Mouse (Mus musculus) heart, embryonic 14.5 days (tissue): ENCODE measurements around the gene Nr6a1. TPM values are rescaled to one million over a fixed set of nuclear protein-coding genes. Genes with fewer than 3 reads are reported as not detected.

Source experiments
- ATAC-seq: fragments of 200-750 bp; cut with Nextera tagmentation; 2 replicates; pipeline ENCODE4 v1.8.0; 2017; ENCODE audit warnings: low read depth, moderate TSS enrichment; ENCODE audit not compliant: insufficient number of reproducible peaks, insufficient read depth, low FRiP score
- H3K27ac ChIP-seq, 2 experiments: fragments of 200-500 bp in 1 of 2; fragments of 300-500 bp in 1 of 2; sonication (generic) in 1 of 2; replicated peaks in 1 of 2; 2 replicates each; pipeline ENCODE4 v1.5.1; 2012 to 2014; ENCODE audit warnings: low read depth in 2 of 2, low read length in 2 of 2, control low read depth in 1 of 2, mild to moderate bottlenecking in 1 of 2, mixed read lengths in 1 of 2; ENCODE audit not compliant: control insufficient read depth in 1 of 2, insufficient read depth in 1 of 2
- H3K27me3 ChIP-seq: fragments of 300-500 bp; sonication (generic); 2 replicates; pipeline ENCODE4 v1.6.1; 2014; ENCODE audit warnings: mild to moderate bottlenecking, low read length, control low read depth; ENCODE audit not compliant: control insufficient read depth, insufficient read depth
- H3K36me3 ChIP-seq: fragments of 300-500 bp; sonication (generic); 2 replicates; pipeline ENCODE4 v1.6.1; 2014; ENCODE audit warnings: mild to moderate bottlenecking, control low read depth, low read length, mixed read lengths; ENCODE audit not compliant: control insufficient read depth, insufficient read depth
- H3K4me1 ChIP-seq, 2 experiments: fragments of 200-500 bp in 1 of 2; fragments of 300-500 bp in 1 of 2; sonication (generic) in 1 of 2; 2 replicates each; pipeline ENCODE4 v1.6.1; 2012 to 2014; ENCODE audit warnings: low read length in 2 of 2, control low read depth in 1 of 2, mixed read lengths in 1 of 2; ENCODE audit not compliant: control insufficient read depth in 2 of 2, insufficient read depth in 2 of 2
- H3K4me2 ChIP-seq: fragments of 300-500 bp; sonication (generic); 2 replicates; pipeline ENCODE4 v1.6.1; 2014; ENCODE audit warnings: mild to moderate bottlenecking, low read length
- H3K4me3 ChIP-seq, 2 experiments: fragments of 200-500 bp in 1 of 2; fragments of 300-500 bp in 1 of 2; sonication (generic) in 1 of 2; 2 replicates each; pipeline ENCODE4 v1.5.1; 2012 to 2014; ENCODE audit warnings: low read length in 2 of 2, mild to moderate bottlenecking in 2 of 2, control low read depth in 1 of 2, low read depth in 1 of 2, moderate library complexity in 1 of 2; ENCODE audit not compliant: control insufficient read depth in 1 of 2, insufficient read depth in 1 of 2
- H3K9ac ChIP-seq: fragments of 300-500 bp; sonication (generic); 2 replicates; pipeline ENCODE4 v1.6.1; 2014; ENCODE audit warnings: mild to moderate bottlenecking, low read length
- H3K9me3 ChIP-seq: fragments of 300-500 bp; sonication (generic); 2 replicates; pipeline ENCODE4 v1.6.1; 2016; ENCODE audit warnings: low read length, control low read depth; ENCODE audit not compliant: control insufficient read depth
- WGBS: fragments of 180-500 bp; shearing (Covaris S2); extraction: QIAGEN DNeasy Blood & Tissue Kit; methylation state at CpG from one replicate; pipeline ENCODE4 v1.1.7; 2014; 5-methylcytosine and 5-hydroxymethylcytosine counted together
- polyA plus RNA-seq: library from polyadenylated mRNA; unstranded; fragments of >200 nt; fragmentation: Nextera tagmentation; extraction: Ambion mirVana; gene quantifications from 2 replicates; pipeline ENCODE4 v1.2.1, GENCODE M21; 2014

The Nr6a1 gene
- polyA plus RNA-seq, 1 experiment from 2014 or later = 0.78 TPM

DNA sequence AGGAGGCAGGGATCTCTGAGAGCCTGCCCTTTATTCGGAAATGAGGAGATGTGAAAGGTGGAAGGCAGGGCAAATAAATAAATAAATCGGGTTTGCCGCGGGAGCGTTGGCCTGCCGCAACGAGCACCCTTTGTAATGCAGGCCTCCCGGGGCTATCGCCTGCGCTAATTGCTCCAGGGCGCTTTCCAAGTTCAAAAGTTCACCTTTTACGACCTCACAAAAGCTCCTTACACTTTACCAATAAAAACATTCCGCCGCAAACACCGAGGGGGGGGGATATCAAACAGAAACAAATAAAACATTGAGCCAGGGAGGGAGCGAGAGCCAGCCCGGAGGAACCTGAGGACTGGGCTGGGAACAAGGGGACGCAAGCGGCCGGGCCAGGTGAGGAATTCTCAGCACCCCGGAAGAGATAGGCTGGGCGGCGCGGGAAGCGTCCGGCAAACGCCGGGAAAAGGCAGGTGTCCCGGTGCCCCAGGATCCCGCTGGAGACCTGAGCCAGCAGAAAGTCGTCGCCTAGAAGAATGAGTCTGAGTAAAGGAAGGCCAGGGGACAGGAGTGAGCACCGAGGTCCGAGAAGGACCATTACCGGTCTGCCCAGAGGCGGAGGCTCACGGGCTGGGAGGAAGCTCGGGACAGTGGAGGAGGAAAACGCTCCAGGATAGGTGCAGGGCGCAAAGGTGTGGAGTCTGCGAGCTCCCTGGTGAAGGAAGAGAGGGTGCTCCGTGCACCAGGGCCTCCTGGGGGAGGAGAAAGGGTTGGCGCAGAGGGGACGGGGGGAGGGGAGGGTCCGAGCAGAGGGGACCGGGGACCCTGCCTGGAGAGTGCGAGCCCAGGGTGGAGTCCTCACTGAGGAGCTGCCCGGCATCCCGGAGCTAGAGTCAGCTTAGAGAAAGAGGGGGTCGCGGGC is 2.1 kb downstream of the Nr6a1 start:
- H3K4me3 ChIP-seq = peak overlapping the region; percentile 60 to 81
- no peaks in the 10 kb centered on the region for H3K9me3 ChIP-seq
- peak overlapping the region; percentile 94 for H3K4me2 ChIP-seq
- peak; percentile 47 for ATAC-seq
- H3K27me3 ChIP-seq = no peaks in the 10 kb centered on the region
- WGBS = under 1% methylated on average over 51 of the region's 51 CpGs
- H3K27ac ChIP-seq = no peak overlapping the region
- no peaks in the 10 kb centered on the region for H3K36me3 ChIP-seq
- H3K4me1 ChIP-seq = peaks cover 3 to 7% of the 10 kb centered on the region in 2 experiments; a peak in 2 of 4 replicates
- peak overlapping the region; percentile 76 for H3K9ac ChIP-seq

GRCm38 (mm10) chr2:38924571-38924970 is 2.9 kb downstream of the Nr6a1 start:
- H3K27ac ChIP-seq = no peak overlapping the region
- no peaks in the 10 kb centered on the region for H3K36me3 ChIP-seq
- ATAC-seq = no peak
- peak overlapping the region; percentile 60 to 81; a peak in 3 of 4 replicates for H3K4me3 ChIP-seq
- WGBS = 35% methylated on average over 10 of the region's 10 CpGs
- no peak overlapping the region for H3K9ac ChIP-seq
- H3K9me3 ChIP-seq = no peaks in the 10 kb centered on the region
- H3K4me1 ChIP-seq = peaks cover 3 to 7% of the 10 kb centered on the region in 2 experiments; a peak in 2 of 4 replicates
- peak overlapping the region; percentile 94 for H3K4me2 ChIP-seq
- no peaks in the 10 kb centered on the region for H3K27me3 ChIP-seq

DNA sequence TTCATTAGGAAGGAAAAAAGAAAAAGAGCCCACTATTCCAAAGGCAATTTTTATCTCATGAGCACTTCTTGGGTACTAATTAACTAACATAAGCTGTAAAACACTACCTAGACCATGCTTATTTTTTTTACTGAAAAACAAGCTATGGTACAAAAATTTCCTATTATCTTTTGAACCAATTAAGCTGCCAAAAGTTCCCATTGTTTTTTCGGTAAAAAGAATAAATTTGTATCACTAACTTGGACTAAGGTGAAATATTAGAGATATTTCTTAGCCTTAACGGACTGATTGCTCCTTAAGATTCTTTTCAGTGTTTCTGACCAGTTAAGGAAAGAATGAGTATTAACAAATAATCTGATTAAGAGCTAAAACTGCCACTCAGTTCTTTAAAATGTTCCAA is 3.6 kb downstream of the Nr6a1 start:
- Histone ChIP-seq H3K9ac (no peak overlapping the region), H3K4me2 (no peak overlapping the region), H3K9me3 (no peaks in the 10 kb centered on the region), H3K27ac (no peak overlapping the region), H3K27me3 (no peaks in the 10 kb centered on the region), H3K4me1 (peaks cover 3 to 7% of the 10 kb centered on the region in 2 experiments; a peak in 2 of 4 replicates), H3K4me3 (no peak overlapping the region), H3K36me3 (no peaks in the 10 kb centered on the region)
- WGBS = 69% methylated on average over 2 of the region's 2 CpGs
- ATAC-seq = no peak

GRCm38 (mm10) chr2:38923471-38923870 is 4.0 kb downstream of the Nr6a1 start:
- no peak overlapping the region for H3K4me3 ChIP-seq
- no peak for ATAC-seq
- no peak overlapping the region for H3K9ac ChIP-seq

DNA sequence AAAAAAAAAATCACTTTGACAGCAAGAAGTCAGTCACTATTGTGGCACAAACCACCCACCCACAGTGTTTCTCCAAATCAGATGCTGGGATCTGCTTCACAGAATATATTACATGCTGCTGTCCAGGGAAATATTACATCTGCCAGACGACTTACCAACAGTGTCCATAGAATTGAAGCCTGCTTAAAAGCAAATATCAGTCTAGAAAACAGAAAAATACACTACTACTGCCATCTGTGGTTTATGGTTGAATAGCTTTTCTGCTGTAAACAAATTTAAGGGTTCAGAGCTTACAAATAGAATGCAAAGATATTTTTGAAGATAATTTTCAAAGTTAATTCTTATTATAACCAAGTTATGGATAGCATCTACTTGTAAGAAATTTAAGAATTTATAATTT is 6.1 kb downstream of the Nr6a1 start:
- no peaks in the 10 kb centered on the region for H3K27me3 ChIP-seq
- no peak overlapping the region for H3K4me2 ChIP-seq
- no peaks in the 10 kb centered on the region for H3K9me3 ChIP-seq
- H3K4me1 ChIP-seq = peaks cover 3 to 4% of the 10 kb centered on the region in 2 experiments; a peak in 2 of 4 replicates
- 58% methylated on average over 1 of the region's 1 CpGs for WGBS
- no peak overlapping the region for H3K4me3 ChIP-seq
- ATAC-seq = no peak
- H3K27ac ChIP-seq = no peak overlapping the region
- no peak overlapping the region for H3K9ac ChIP-seq
- H3K36me3 ChIP-seq = no peaks in the 10 kb centered on the region

More at GRCm38 (mm10) chr2:38923471-38923870, 4.0 kb downstream of the Nr6a1 start:
- Histone ChIP-seq H3K27ac (no peak overlapping the region), H3K4me1 (peaks cover 3 to 7% of the 10 kb centered on the region in 2 experiments; a peak in 2 of 4 replicates), H3K4me2 (no peak overlapping the region), H3K36me3 (no peaks in the 10 kb centered on the region), H3K27me3 (no peaks in the 10 kb centered on the region), H3K9me3 (no peaks in the 10 kb centered on the region)
- 62% methylated on average over 3 of the region's 3 CpGs for WGBS

DNA sequence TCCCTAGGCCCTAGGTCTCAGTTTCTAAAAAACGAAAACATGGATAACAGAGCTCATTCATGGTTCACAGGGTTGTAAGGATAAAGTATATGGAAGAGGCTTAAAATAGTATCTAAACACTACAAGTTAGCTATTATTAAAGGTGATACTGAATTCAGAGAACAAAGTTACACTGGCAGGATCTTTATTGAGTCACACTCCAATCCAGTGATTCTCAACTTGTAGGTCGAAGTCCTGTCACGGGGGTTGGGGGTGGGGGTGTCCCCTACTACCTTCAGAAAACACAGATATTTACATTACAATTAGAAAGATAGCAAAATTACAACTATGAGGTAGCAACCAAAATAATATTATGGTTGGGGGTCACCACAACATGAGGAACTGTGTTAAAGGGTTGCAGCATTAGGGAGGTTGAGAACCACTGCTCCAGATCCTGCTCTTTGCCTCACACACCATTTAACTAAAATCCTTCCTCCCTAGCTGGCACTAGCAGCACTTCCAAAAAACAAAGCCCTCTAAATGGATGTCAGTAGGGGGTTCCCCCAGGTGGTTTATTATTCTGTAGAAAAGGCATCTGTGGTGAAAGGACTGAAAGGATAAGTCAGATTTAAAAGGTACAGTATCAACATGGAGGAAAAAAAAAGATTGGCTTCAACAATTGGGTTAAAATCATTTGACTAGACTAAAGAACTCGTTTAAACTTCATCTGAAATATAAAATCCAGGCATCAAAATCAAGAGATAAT is 10.4 kb downstream of the Nr6a1 start:
- H3K4me2 ChIP-seq = no peak overlapping the region
- H3K4me1 ChIP-seq = no peaks in the 10 kb centered on the region
- no peak overlapping the region for H3K27ac ChIP-seq
- 48% methylated on average over 4 of the region's 4 CpGs for WGBS
- no peaks in the 10 kb centered on the region for H3K36me3 ChIP-seq
- no peak overlapping the region for H3K4me3 ChIP-seq
- no peak overlapping the region for H3K9ac ChIP-seq
- ATAC-seq = no peak
- no peaks in the 10 kb centered on the region for H3K9me3 ChIP-seq
- no peaks in the 10 kb centered on the region for H3K27me3 ChIP-seq

DNA sequence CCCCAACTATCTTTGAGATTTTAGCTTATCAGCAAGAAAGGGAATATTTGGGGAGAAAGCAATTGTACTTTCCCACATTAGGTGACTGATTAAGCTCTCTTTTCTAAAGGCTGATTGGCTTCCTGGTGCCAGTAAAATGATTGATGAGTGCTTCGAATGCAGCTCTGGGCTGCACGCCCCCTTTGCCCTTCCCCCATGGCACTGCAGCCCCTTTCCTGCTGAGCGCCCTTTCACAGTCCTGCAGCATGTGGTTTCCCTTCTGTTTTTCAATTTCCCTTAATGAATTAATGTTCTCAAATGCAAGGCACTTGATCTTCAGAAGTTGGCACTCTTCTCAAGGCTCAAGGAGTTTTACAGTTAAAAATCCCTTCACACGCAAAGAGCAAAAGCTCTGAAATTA is 12.5 kb downstream of the Nr6a1 start:
- H3K27me3 ChIP-seq = no peaks in the 10 kb centered on the region
- no peak overlapping the region for H3K27ac ChIP-seq
- no peaks in the 10 kb centered on the region for H3K9me3 ChIP-seq
- no peaks in the 10 kb centered on the region for H3K36me3 ChIP-seq
- no peak overlapping the region for H3K9ac ChIP-seq
- no peaks in the 10 kb centered on the region for H3K4me1 ChIP-seq
- H3K4me2 ChIP-seq = no peak overlapping the region
- 57% methylated on average over 4 of the region's 4 CpGs for WGBS
- no peak overlapping the region for H3K4me3 ChIP-seq
- ATAC-seq = no peak
